Comparison of ENCODE assay signal across 22 mouse cellular contexts in the genomic region with DNA sequence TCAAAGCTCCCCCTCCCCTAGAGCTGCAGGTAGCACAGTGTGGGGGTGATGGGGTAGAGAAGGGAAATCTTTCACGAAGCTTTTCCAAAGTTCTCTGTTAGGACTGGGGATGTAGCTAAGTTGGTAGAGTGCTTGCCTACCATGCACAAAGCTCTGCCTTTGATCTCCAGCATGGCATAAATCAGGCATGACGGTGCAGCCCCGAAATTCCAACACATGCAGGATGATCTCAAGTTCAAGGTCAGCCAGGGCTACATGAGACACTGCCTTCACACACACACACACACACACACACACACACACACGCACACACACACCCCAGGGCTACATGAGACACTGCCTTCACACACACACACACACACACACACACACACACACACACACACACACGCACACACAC.
"Had no signal": no experiment of that assay in that cellular context is flagged by ENCODE, and none has a peak within 500 bp of the region (broad histone marks: within the 10 kb centered on the region; RNA-seq: fewer than 3 reads in every experiment).

No protein-coding gene starts in this region.

- H3K4me2 ChIP-seq: kidney, embryonic 15.5 days; limb, embryonic 12.5 days; limb, embryonic 15.5 days; liver, embryonic 11.5 days; lung, embryonic 14.5 days; midbrain, embryonic 12.5 days; midbrain, embryonic 15.5 days; neural tube, embryonic 12.5 days; neural tube, embryonic 15.5 days; stomach, embryonic 15.5 days had no signal

- DNase-seq: kidney, postnatal 14 days; kidney, postnatal 4 days; left cerebral cortex, postnatal 4 days; liver, postnatal 0 days; lung, embryonic 14.5 days; right cerebral cortex, postnatal 14 days; right cerebral cortex, postnatal 4 days; spleen, adult 18-20 months; thymus, adult 18-20 months; thymus, postnatal 36 days had no signal

- ATAC-seq: liver, postnatal 0 days; lung, postnatal 0 days; midbrain, embryonic 15.5 days had no signal

- H3K4me3 ChIP-seq: kidney, embryonic 15.5 days; limb, embryonic 12.5 days; limb, embryonic 15.5 days; midbrain, embryonic 12.5 days; midbrain, embryonic 15.5 days; neural tube, embryonic 12.5 days; neural tube, embryonic 15.5 days; stomach, embryonic 15.5 days had no signal

- H3K9me3 ChIP-seq: kidney, embryonic 15.5 days; limb, embryonic 12.5 days; limb, embryonic 15.5 days; midbrain, embryonic 12.5 days; midbrain, embryonic 15.5 days; neural tube, embryonic 12.5 days; neural tube, embryonic 15.5 days; stomach, embryonic 15.5 days had no signal

- H3K9ac ChIP-seq: kidney, embryonic 15.5 days; limb, embryonic 12.5 days; limb, embryonic 15.5 days; liver, embryonic 14.5 days; liver, postnatal 0 days; lung, embryonic 14.5 days; midbrain, embryonic 12.5 days; midbrain, embryonic 15.5 days; neural tube, embryonic 12.5 days; neural tube, embryonic 15.5 days; stomach, embryonic 15.5 days had no signal

- H3K36me3 ChIP-seq: kidney, embryonic 15.5 days; limb, embryonic 12.5 days; limb, embryonic 15.5 days; midbrain, embryonic 12.5 days; midbrain, embryonic 15.5 days; neural tube, embryonic 12.5 days; neural tube, embryonic 15.5 days; stomach, embryonic 15.5 days had no signal

- H3K27ac ChIP-seq: kidney, embryonic 15.5 days; limb, embryonic 12.5 days; limb, embryonic 15.5 days; liver, embryonic 14.5 days; macrophage; midbrain, embryonic 12.5 days; midbrain, embryonic 15.5 days; neural tube, embryonic 12.5 days; neural tube, embryonic 15.5 days; stomach, embryonic 15.5 days had no signal

- H3K27me3 ChIP-seq: kidney, embryonic 15.5 days; limb, embryonic 15.5 days; midbrain, embryonic 12.5 days; midbrain, embryonic 15.5 days; neural tube, embryonic 12.5 days; neural tube, embryonic 15.5 days; stomach, embryonic 15.5 days had no signal

- H3K4me1 ChIP-seq: midbrain, embryonic 12.5 days; midbrain, embryonic 15.5 days; neural tube, embryonic 12.5 days; stomach, embryonic 15.5 days had no signal
